Mouse (Mus musculus): Measurements from ENCODE around the gene Arhgap45.

GRCm38 (mm10) chr10:79966886-79967400, 49.5 kb upstream of the Arhgap45 start:
- no peak for TF ChIP-seq CTCF (IDR thresholded peaks at IDR 0.05; ENCODE audit: borderline replicate concordance, insufficient read depth, low read length)
- TF ChIP-seq POLR2A (IDR thresholded peaks at IDR 0.05; ENCODE audit: low read depth, low read length), result no peak

All from embryonic fibroblast, embryonic 13.5 days (primary cell).